Mouse (Mus musculus): Measurements from ENCODE around the gene Zfp960. TPM values are rescaled to one million over a fixed set of nuclear protein-coding genes. Genes with fewer than 3 reads are reported as not detected.
"Not testable (repeated sequence)": the region's sequence is repeated elsewhere in the genome, so short reads cannot be mapped to it uniquely, and the experiment has no call there.

Gene Zfp960
- 1 to 10 TPM; 6.7 to 7.3 TPM for total RNA-seq (2021)

- intact Hi-C loops (cut with DNase I): not testable (repeated sequence)
- DNase-seq: peak; percentile 71
Measured at GRCm38 (mm10) chr17:17063628-17064494, at the start of gene Zfp960. Zfp960 (plus strand) TSS chr17:17064113.

- DNase-seq; intact Hi-C loops (cut with DNase I): not testable (repeated sequence)
Measured at GRCm38 (mm10) chr17:17018071-17018470, 45.8 kb upstream of the Zfp960 start.

GRCm38 (mm10) chr17:17059566-17059965 lies 4.3 kb upstream of the Zfp960 start:
- intact Hi-C loops (cut with DNase I); DNase-seq: not testable (repeated sequence)

GRCm38 (mm10) chr17:17120830-17121502 lies 57.1 kb downstream of the Zfp960 start, which contains the start of gene Zfp97:
Zfp97 (plus strand) TSS chr17:17121415.
- intact Hi-C loops (cut with DNase I); DNase-seq: not testable (repeated sequence)

Other genes starting within 250 kb of the Zfp960 start
- 1 to 10 TPM; 4.3 to 5.1 TPM for gene Zfp97, start 57.3 kb downstream of the Zfp960 start, total RNA-seq (2021)